Mouse (Mus musculus): ENCODE results near the gene Dynlrb2. TPM values are rescaled to one million over a fixed set of nuclear protein-coding genes. Genes with fewer than 3 reads are reported as not detected.
A peak's percentile ranks its signal among the peaks of the same experiment; 100 is the strongest.

Dynlrb2 gene
- total RNA-seq, 2 experiments from 2014 or later = not detected

DNA sequence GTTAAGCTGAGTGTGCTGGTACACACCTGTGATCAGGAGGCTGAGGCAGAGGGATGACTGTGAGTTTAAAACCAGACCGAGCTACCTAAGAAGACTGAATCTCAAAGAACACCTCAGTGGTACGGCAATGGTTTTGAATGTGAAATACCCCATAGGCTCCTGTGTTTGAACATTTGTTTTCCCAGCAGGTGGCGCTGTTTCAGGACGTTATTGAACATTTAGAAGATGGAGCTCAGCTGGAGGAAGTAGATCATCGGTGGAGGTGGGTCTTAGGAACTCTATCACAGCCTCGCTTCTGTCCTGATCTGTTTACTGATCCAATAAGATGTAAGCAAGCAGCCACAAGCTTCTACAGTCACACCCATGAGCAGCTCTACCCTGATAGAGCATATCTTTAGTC, 28.3 kb downstream of the Dynlrb2 start:
- intact Hi-C loops (cut with DNase I; ENCODE audit: low total_unique reads) = no loop called here
- no peak for DNase-seq

GRCm38 (mm10) chr8:116536786-116537185, 32.0 kb downstream of the Dynlrb2 start:
- no peak for DNase-seq
- intact Hi-C loops (cut with DNase I; ENCODE audit: low total_unique reads) = no loop called here

DNA sequence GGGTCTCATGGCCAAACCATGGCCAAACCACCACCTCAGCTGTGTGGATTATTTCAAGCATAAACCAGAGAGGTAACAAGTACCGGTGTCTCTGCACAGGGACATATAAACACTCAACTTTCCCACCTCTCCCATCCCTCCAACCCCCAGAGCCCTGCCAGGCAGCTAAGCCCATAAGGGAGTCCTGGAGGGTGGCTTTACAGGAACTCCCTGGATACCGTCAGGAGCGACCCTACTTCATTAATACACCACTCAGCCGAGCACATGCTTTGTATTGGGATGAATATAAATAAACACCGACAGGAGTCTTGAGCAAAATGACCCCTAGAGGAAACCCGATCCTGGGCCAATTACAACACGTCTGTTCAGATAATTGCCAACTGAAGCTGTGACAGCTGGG, 34.0 kb downstream of the Dynlrb2 start:
- no peak for DNase-seq
- intact Hi-C loops (cut with DNase I; ENCODE audit: low total_unique reads) = no loop called here

DNA sequence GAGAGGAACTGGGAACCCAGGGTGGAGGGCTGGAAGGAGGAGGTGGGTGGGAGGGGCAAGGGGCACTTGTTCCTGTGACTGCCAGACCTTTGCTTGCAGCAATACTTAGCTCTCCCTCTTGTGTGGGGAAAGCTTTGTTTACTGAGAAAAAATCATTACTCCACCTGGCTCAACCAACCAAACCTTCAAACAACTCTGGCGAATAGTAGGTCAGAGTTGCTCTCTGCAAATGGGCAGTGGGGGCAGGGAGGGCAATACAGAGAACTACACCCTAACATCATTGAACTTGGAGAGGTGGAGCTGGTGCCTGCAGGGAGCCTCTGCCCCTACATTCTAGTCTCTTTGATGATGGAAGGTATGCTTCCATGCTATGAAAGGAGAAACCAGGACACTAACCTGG, 35.4 kb downstream of the Dynlrb2 start:
- intact Hi-C loops (cut with DNase I; ENCODE audit: low total_unique reads) = no loop called here
- no peak for DNase-seq

DNA sequence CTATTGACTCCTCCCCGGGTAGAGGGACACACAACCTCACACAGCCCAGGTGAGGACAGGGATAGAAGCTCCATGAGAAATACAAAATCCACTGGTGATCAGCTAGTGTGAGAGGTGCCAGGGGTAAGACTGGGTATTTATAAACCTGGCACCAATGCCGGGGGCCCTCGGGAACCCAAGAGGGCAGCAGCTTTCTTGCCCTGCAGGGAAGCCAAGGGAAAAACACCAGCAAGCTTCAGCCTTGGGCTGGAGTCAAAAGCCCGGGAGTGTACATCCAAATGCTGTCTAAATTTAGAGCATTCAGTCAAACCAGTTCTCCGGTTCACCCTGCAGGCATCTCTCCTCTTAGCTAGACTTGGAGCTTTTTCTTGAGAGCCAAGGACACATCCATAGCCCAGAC, 38.1 kb downstream of the Dynlrb2 start:
- intact Hi-C loops (cut with DNase I; ENCODE audit: low total_unique reads) = no loop called here
- DNase-seq = peak; percentile 70

GRCm38 (mm10) chr8:116543366-116543765, 38.6 kb downstream of the Dynlrb2 start:
- no peak for DNase-seq
- intact Hi-C loops (cut with DNase I; ENCODE audit: low total_unique reads) = no loop called here

DNA sequence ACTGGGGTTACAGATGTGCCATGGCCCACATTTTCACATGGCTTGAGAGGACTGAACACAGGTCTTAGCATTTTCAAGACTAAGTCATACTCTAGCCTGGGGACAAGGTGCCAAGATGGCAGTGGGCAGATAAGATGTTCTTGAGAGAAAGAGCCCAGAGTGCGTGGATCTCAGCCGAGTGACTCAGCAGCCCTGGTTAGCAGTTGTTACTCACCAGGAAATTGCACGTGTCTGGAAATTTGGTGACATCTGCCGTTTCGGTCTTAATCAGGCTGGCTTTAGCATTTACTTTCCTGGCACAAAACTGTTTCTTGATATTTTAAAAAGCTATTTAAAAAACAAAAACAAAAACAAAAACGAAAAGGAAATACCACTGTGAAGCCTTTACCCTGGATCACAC, 47.5 kb downstream of the Dynlrb2 start:
- no peak for DNase-seq
- intact Hi-C loops (cut with DNase I; ENCODE audit: low total_unique reads) = no loop called here

- intact Hi-C loops (cut with DNase I; ENCODE audit: low total_unique reads) = no loop called here
Observed at GRCm38 (mm10) chr8:116552778-116553177, 48.0 kb downstream of the Dynlrb2 start.

More at GRCm38 (mm10) chr8:116552778-116553177, 48.0 kb downstream of the Dynlrb2 start:
- DNase-seq = no peak

Other genes starting within 250 kb of the Dynlrb2 start
- gene Cdyl2, start 228.0 kb downstream of the Dynlrb2 start, total RNA-seq (2021) = 1 to 10 TPM; 4.0 to 4.7 TPM